Mouse (Mus musculus) heart, postnatal 0 days (tissue): Measurements from ENCODE around the gene Zfp148. TPM values are rescaled to one million over a fixed set of nuclear protein-coding genes. Genes with fewer than 3 reads are reported as not detected.

Experiments used
- ATAC-seq: fragments of 200-750 bp; cut with Nextera tagmentation; 2 replicates; pipeline ENCODE4 v1.8.0; 2017; ENCODE audit warnings: low read depth, moderate number of reproducible peaks, moderate library complexity; ENCODE audit not compliant: insufficient read depth
- DNase-seq: peaks from one replicate; pipeline ENCODE4 v3.0.0-alpha.2; 2016; ENCODE audit warnings: low spot score
- H3K27ac ChIP-seq: fragments of 300-500 bp; sonication (generic); 2 replicates; pipeline ENCODE4 v1.5.1; 2014; ENCODE audit warnings: low read depth, mild to moderate bottlenecking
- H3K27me3 ChIP-seq: fragments of 300-500 bp; sonication (generic); 2 replicates; pipeline ENCODE4 v1.6.1; 2014; ENCODE audit warnings: low read length, mixed read lengths; ENCODE audit not compliant: control insufficient read depth, insufficient read depth
- H3K36me3 ChIP-seq: fragments of 300-500 bp; sonication (generic); replicated peaks from 2 replicates; pipeline ENCODE4 v1.6.1; 2014; ENCODE audit warnings: low read length, mixed read lengths; ENCODE audit not compliant: control insufficient read depth, insufficient read depth
- H3K4me1 ChIP-seq: fragments of 300-500 bp; sonication (generic); 2 replicates; pipeline ENCODE4 v1.6.1; 2014; ENCODE audit warnings: antibody characterized with exemption; ENCODE audit not compliant: control insufficient read depth, insufficient read depth
- H3K4me2 ChIP-seq: fragments of 300-500 bp; sonication (generic); 2 replicates; pipeline ENCODE4 v1.6.1; 2014; ENCODE audit warnings: low read depth, mild to moderate bottlenecking, low read length, moderate library complexity
- H3K4me3 ChIP-seq: fragments of 300-500 bp; sonication (generic); 2 replicates; pipeline ENCODE4 v1.5.1; 2014; ENCODE audit warnings: low read depth, low read length
- H3K9ac ChIP-seq: fragments of 300-500 bp; sonication (generic); replicated peaks from 2 replicates; pipeline ENCODE4 v1.6.1; 2014; ENCODE audit warnings: low read depth, low read length, mixed read lengths
- H3K9me3 ChIP-seq: fragments of 300-500 bp; sonication (generic); replicated peaks from 2 replicates; pipeline ENCODE4 v1.6.1; 2016; ENCODE audit warnings: low read length; ENCODE audit not compliant: control insufficient read depth
- CTCF ChIP-seq: IDR thresholded peaks from 2 replicates; pipeline ENCODE4 v1.5.1; 2016; ENCODE audit warnings: antibody characterized with exemption, control low read depth, low read depth
- EP300 ChIP-seq: IDR thresholded peaks from 2 replicates; pipeline ENCODE4 v1.6.1; 2016; ENCODE audit warnings: antibody characterized with exemption, low read depth
- WGBS: fragments of 180-500 bp; shearing (Covaris S2); extraction: QIAGEN DNeasy Blood & Tissue Kit; methylation state at CpG from one replicate; pipeline ENCODE4 v1.1.7; 2014; 5-methylcytosine and 5-hydroxymethylcytosine counted together
- polyA plus RNA-seq: library from polyadenylated mRNA; unstranded; fragments of >200 nt; fragmentation: Nextera tagmentation; extraction: Ambion mirVana; gene quantifications from 2 replicates; pipeline ENCODE4 v1.2.1, GENCODE M21; 2015
- total RNA-seq: library from RNA; depleted of rRNA; stranded (reverse); fragments of >200 nt; gene quantifications from 2 replicates; pipeline ENCODE4 v1.2.3, GENCODE M21; 2014; ENCODE audit warnings: low replicate concordance

Zfp148 gene
- total and polyA plus RNA-seq, 2 experiments from 2014 or later: 20.7 to 30.3 TPM

DNA sequence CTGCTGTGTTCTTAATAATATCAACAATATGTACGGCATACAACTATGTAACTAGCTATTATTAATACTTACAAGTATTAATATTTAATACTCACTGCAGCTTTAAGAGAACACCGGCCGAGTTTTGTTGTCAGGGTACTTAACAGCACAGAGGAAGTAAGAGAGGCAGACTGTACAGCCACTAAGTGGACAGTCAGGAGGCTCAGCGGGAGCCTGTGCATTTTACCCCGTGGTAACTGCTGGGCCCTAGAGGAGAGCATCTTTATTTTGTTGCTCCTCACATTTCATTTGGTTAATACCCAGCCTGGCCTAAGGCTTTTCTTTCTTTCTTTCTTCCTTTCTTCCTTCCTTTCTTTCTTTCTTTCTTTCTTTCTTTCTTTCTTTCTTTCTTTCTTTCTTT, 8.0 kb upstream of the Zfp148 start:
- Histone ChIP-seq H3K9ac (no peak overlapping the region), H3K27me3 (no peaks in the 10 kb centered on the region), H3K4me1 (peaks cover 3% of the 10 kb centered on the region; the same call in 1 of the 2 replicates), H3K36me3 (no peaks in the 10 kb centered on the region), H3K27ac (no peak overlapping the region), H3K4me3 (no peak overlapping the region), H3K4me2 (no peak overlapping the region), H3K9me3 (no peaks in the 10 kb centered on the region)
- ATAC-seq (no peak), DNase-seq (no peak)
- TF ChIP-seq CTCF: no peak
- no peak for TF ChIP-seq EP300
- 47% methylated on average over 5 of the region's 5 CpGs for WGBS

GRCm38 (mm10) chr16:33373326-33373725, 7.3 kb upstream of the Zfp148 start:
- 92% methylated on average over 2 of the region's 2 CpGs for WGBS
- no peaks in the 10 kb centered on the region for H3K36me3 ChIP-seq
- H3K9ac ChIP-seq: no peak overlapping the region
- DNase-seq (no peak), ATAC-seq (no peak)
- no peak overlapping the region for H3K27ac ChIP-seq
- peaks cover 3% of the 10 kb centered on the region; the same call in 1 of the 2 replicates for H3K4me1 ChIP-seq
- H3K27me3 ChIP-seq: no peaks in the 10 kb centered on the region
- no peak overlapping the region for H3K4me2 ChIP-seq
- no peaks in the 10 kb centered on the region for H3K9me3 ChIP-seq
- no peak for TF ChIP-seq EP300
- no peak for TF ChIP-seq CTCF
- no peak overlapping the region for H3K4me3 ChIP-seq

GRCm38 (mm10) chr16:33376266-33376665, 4.4 kb upstream of the Zfp148 start:
- Histone ChIP-seq H3K27me3 (no peaks in the 10 kb centered on the region), H3K9ac (no peak overlapping the region), H3K9me3 (no peaks in the 10 kb centered on the region), H3K4me1 (peaks cover 7% of the 10 kb centered on the region), H3K4me2 (no peak overlapping the region), H3K27ac (no peak overlapping the region), H3K36me3 (no peaks in the 10 kb centered on the region), H3K4me3 (no peak overlapping the region)
- ATAC-seq (no peak), DNase-seq (no peak)
- WGBS: 70% methylated on average over 5 of the region's 5 CpGs
- TF ChIP-seq CTCF (no peak), EP300 (no peak)

GRCm38 (mm10) chr16:33379219-33379943, 1.3 kb upstream of the Zfp148 start:
- no peak for ATAC-seq
- Histone ChIP-seq H3K4me1 (peaks cover 14% of the 10 kb centered on the region), H3K4me2 (peak overlapping the region; percentile 75; the same call in 1 of the 2 replicates), H3K9me3 (no peaks in the 10 kb centered on the region), H3K27me3 (no peaks in the 10 kb centered on the region), H3K27ac (peak overlapping the region; percentile 96), H3K36me3 (no peaks in the 10 kb centered on the region), H3K4me3 (peak overlapping the region; percentile 91; the same call in 1 of the 2 replicates), H3K9ac (no peak overlapping the region)
- 51% methylated on average over 6 of the region's 6 CpGs for WGBS
- no peak for DNase-seq
- TF ChIP-seq CTCF (no peak), EP300 (no peak)

GRCm38 (mm10) chr16:33380882-33381613, 412 bp downstream of the Zfp148 start:
- ATAC-seq (peak; percentile 83), DNase-seq (no peak)
- Histone ChIP-seq H3K4me3 (peak overlapping the region; percentile 91), H3K9ac (peak overlapping the region; percentile 95), H3K9me3 (no peaks in the 10 kb centered on the region), H3K4me1 (peaks cover 14% of the 10 kb centered on the region), H3K27ac (peak overlapping the region; percentile 96), H3K27me3 (no peaks in the 10 kb centered on the region), H3K36me3 (no peaks in the 10 kb centered on the region), H3K4me2 (peak overlapping the region; percentile 75)
- under 1% methylated on average over 45 of the region's 80 CpGs for WGBS
- TF ChIP-seq EP300: no peak
- TF ChIP-seq CTCF: no peak
